Mouse (Mus musculus): ENCODE measurements around the gene Sucla2.

The Sucla2 gene

DNA sequence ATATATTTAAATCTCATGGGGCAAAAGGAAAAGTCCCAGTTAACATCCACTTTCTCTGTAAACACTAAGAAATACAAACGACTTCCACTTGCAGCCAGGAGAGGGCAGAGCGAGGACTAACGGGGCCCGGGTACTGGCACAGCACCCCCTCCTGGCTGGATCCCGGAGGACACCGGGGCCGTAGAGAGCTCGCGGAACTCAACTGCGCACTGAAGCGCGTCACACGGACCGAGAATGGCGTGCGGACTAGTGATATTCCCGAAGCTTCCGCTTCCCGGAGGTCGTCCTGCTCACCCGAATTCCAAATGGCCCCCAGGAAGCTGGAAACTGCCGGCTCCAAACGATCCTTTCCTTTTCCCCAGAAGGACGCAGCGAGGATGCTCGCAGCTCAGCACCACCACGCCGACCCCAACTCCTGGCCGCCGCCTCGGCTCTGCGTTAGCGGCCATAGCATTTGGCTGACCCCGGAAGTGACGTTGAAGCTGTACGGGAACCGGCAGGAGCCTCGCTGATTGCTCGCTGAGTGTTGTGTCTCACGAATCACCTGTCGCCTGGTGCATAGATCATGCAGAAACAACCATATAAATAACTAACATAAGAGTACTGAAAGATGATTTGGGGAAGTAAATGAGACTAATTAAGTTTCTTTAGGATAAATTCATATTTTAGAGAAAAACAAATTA lies at the start of gene Sucla2:
Gene Sucla2 (plus strand): TSS at position 554 of the 683 bp plus-strand sequence.
- peak; percentile 83 for DNase-seq (ENCODE audit: low read depth, low spot score)

DNA sequence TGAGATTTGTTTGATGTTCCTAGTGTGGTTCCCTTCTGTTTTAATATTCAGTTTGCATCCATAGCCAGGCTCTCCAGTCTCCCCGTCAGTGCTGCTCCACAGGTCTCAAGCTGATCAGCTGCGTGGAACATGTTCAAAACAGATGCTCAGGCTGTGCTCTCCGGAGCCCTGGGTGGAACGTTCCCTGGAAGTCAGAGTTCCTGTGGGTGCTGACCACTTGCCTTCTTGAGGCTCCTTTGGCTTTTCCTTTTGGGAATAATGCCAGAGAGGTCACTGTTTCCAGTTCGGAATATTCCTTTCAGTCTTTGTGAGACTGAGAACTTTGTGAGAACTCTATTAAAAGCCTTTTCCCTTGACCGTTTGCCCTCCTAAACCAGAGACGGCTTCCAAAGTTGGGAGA lies 49.6 kb upstream of the Sucla2 start:
- no peak for DNase-seq (ENCODE audit: low read depth, low spot score)

DNA sequence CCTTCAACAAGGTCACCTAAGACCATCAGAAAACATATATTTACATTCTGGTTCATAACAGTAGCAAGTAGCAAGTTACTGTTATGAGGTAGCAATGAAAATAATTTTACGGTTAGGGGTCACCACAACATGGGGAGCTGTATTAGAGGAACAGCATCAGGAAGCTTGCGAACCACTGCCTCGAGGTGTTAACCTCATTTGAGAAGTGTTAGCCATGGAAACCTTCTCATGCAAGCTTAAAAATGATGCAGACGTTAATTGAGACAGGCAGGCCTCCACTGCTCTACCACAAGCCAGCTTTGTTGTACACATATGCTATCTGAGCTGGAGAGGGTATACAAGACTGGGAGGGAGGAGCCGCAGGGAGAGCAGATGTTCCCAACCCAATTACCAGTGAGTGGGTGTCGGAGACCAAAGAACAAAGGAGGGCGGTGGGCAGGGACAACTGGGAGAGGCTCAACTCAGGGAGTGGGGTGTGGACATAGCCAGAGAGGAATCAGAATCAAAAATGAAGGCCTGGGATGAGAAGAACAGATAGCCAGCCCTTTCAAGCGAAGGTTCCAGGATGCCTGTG lies 48.7 kb upstream of the Sucla2 start:
- peak; percentile 24 for DNase-seq (ENCODE audit: low read depth, low spot score)

DNA sequence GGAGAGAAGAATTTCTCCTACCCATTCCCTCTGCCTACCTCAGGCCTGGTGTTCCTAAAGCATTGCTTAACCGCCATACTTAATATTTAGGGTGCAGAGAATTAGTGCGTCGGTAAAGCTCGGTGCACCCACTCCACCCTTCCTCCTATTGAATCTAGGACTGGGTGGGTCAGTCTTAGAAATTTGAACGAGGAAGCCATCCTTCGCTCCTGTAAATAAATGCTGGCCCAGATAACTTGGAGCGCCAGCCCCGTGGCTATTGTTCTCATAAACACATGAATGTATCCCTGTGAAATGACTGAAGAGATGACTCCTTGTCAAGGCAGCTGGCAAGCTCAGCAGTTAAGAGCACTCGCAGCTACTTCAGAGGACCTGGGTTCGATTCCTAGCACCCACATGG lies 48.0 kb upstream of the Sucla2 start:
- no peak for DNase-seq (ENCODE audit: low read depth, low spot score)

DNA sequence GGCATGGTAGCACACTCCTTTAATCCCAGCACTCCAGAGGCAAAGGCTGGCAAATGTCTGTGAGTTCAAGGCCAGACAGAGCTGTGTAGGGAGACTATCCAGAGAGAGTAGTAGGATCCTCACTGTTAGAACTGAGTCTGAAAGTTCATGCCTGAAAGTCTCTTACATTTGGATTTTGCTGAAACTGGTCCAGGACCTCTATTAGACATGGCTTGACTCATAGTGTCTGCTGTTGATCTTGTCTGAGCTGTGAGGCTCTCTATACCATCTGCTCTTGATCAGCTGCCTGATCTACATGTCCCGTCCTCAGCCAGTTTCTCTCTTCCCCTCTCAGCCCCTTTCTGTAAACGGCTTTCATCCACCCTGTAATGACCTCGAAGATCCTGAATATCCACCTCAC lies 46.8 kb upstream of the Sucla2 start:
- DNase-seq (ENCODE audit: low read depth, low spot score): no peak

DNA sequence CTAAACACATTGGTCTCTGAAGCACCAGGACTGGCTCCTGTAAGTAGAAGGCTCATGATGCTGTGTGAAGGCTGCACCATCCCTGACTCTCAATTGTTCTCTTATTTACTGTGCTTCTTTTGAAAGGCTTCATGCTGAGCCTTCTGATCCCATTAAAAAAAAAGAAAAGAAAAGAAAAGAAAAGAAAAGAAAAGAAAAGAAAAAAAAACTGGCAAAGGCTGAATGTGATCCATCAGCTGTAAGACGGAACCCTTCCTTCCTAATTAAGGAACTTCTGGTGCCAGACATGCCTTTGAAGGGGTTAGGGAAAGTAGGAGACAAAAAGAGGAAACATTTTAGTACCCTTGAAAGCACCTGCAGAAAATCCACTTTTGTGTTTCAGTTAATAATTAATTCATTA lies 45.3 kb upstream of the Sucla2 start:
- DNase-seq (ENCODE audit: low read depth, low spot score): no peak

DNA sequence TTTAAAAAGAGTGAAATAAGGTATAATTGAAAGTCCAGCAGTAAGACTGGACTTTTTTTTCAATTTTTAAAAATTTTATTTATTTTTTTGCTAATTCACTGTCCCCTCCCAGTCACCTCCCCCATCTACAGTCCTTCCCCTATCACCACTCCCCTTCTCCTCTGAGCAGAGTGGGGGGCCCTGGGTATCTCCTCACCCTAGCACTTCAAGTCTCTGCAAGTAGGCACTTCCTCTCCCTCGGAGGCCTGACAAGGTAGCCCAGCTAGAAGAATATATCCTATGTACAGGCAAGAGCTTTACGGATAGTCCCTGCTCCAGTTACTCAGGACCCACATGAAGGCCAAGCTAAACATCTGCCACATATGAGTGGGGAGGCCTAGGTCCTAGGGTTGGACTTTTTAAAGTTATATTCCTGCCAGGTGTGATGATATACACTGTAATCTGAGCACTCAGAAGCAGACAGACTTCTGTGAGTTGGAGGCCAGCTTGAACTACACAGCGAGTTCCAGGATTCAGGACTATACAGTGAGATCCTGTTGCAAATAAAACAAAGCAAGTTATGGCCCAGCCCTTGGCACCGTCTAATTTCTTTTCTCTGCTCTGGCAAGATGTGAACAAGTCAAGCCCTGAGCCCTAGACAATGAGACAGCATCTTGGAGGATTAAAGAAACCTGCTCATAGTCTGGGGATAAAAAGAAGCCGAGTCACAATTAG lies 41.4 kb upstream of the Sucla2 start:
- DNase-seq (ENCODE audit: low read depth, low spot score): no peak

DNA sequence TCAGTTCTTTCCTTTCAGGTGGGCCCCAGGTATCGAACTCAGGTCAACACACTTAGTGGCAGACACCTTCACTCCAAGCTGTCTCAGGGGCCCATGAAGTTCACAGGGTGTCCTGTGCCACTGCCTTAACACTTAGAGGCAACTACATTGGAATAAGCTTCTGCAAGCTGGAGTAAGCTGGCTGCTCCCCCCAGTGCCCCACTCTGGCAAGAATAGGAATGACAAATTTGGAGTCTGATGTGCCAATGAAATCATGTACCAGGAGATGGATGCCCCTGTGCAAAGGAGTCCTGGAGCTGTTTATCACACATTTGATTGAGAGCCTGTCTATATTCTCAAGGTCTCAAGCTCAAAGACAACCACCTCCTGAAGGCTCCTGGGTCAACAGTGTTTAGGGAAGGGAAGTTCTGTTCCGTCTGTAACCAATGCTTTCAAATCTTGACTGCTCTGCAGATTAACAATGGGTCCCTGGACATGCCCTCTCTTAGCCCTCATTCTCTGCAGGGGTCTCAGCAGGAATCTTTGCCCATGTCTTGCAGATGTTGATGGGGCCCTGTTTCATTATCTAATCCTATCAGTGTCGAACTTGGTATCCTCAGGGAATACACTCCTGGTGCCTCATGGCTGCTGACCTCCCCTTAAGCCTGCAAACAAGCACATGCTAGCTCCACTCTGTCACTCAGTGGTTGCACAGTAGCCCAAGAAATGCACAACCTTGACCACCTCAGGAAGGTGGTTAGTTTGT lies 40.6 kb upstream of the Sucla2 start:
- no peak for DNase-seq (ENCODE audit: low read depth, low spot score)

DNA sequence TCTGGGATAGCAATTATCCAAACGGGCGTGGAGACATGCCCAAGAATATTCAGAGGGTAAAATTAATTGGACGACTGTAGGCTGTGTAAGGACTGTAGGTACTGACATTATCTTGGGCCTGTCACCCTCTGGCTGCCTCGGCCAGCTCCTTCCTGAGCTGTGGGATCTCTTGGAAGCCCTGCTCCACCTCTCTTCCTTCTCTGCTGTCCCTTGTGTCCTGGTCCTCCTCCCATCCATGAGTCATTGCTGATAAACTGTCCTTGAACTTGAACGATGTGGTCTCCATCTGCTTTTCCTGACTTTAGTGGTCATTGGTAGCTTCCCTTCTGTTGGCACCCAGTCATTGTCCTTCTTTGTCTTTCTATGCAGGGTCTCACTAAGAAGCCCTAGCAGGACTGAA lies 38.5 kb upstream of the Sucla2 start:
- DNase-seq (ENCODE audit: low read depth, low spot score): no peak

DNA sequence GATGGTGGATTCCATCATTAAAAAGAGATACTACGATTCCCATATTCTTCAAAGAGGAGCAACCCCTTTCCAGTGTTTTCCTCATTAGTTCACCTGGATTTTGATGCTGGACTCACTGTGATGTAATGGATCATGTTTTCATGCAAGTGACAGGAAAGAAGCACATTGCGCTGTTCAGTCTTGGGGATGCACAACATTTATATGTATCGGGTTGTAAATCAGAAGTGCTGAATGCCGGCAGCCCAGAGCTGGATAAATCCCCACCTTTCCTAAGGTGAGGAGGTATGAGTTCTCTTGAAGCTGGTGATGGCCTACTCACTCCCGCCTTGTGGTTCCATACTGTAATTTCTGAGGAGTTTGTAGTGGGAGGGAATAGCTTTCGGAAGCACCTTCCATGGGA lies 31.8 kb upstream of the Sucla2 start:
- no peak for DNase-seq (ENCODE audit: low read depth, low spot score)

DNA sequence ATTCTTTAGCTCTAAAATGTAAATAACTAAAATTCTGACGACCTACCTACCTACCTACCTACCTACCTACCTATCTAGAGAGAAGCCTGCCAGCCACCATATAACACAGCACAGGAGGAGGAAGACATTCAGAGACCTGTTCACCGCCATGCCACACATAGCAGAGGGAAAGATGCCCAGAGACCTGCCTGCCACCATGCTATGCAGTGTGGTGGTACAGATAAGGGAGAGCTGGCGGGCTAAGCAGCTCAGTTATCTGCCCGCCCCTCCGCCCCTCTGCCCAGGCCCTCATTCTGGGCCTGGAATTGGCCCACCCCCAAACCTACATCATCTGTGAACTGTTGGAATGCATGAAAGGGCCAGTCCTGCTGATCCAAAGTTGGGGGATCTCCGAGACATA lies 31.0 kb upstream of the Sucla2 start:
- no peak for DNase-seq (ENCODE audit: low read depth, low spot score)

DNA sequence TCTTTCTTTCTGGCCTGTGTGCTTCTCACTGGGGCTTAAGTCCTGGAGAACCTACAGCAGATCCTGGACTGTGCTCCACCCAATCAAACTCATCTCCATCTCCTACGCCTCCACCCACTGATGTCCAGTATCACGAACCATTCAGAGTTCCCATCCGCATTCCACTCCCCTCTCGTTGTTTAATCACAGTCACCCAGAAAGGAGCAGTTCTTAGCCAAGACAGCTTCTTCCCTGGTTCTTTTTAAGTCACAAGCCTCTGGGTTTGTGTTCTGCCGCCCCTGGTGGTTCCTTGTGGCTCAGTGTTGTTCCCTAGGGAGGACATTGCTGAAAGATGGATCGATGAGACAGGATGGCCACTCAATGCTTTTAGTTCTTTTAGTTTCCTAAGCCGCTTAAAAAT lies 29.4 kb upstream of the Sucla2 start:
- no peak for DNase-seq (ENCODE audit: low read depth, low spot score)

DNA sequence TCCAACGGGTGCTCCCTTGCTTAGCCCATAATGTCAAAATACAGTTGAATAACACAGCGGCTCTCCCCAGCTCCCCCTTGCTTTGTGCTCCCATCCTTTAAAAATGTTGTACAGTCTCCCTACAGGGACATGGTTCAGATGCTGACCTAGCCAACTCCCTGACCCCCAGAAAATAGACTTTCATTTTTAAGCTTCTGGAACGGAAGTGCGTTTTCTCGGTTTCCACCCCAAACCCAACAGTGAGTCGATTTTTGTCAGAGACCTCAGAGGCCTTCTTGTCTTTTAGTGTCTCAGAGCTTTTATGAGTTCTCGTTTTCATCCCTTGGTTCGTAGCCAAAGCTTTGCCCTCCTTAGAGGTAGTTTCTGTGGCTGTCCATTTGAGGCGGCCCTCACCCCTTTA lies 23.8 kb upstream of the Sucla2 start:
- DNase-seq (ENCODE audit: low read depth, low spot score): no peak

DNA sequence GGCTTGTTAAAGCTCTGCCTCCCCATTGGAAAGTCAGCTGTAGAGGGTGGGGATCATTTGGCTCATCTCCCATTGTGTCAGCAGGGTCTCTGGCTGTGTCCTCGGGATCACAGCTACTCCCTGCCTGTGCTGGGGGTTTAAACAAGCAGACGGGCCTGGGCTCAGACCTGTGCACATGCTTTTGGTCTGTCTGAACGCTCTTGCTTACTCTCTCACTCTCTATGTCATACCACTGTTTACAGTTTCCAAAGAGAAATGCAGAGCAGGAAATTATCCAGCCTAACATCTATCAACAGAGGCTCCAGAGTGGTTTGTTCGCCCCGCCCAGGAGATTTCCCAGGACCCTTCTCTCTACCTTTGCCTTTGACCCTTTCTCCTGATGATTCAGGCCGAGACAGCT lies 23.4 kb upstream of the Sucla2 start:
- no peak for DNase-seq (ENCODE audit: low read depth, low spot score)

DNA sequence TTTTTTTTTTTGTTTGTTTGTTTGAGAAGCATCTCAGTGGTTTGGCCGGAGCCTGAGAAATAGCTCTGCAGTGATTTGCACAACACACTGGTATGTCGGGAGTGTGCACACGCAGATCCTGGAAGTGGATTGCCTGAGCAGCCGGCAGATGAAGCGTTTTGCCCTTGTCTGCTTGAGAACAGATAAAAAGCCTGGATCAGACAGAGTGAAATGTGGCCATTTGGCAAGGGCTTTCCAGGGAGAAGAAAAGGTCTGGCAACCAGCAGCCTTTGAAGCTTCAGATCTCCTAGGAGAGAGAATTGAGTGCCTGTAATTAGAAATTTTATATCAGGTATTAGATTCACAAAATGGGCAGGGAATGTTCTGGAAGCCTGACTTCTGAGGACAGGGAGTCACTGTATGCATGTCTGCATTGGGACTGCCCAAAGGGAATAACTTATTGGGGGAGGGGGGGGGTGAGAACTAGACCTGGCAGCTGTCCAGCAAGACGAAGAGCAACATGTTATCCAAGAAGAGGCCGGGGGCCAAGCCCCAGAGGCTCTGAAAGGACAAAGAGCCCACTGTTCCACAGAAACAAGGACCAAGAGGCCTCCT lies 22.4 kb upstream of the Sucla2 start:
- no peak for DNase-seq (ENCODE audit: low read depth, low spot score)

DNA sequence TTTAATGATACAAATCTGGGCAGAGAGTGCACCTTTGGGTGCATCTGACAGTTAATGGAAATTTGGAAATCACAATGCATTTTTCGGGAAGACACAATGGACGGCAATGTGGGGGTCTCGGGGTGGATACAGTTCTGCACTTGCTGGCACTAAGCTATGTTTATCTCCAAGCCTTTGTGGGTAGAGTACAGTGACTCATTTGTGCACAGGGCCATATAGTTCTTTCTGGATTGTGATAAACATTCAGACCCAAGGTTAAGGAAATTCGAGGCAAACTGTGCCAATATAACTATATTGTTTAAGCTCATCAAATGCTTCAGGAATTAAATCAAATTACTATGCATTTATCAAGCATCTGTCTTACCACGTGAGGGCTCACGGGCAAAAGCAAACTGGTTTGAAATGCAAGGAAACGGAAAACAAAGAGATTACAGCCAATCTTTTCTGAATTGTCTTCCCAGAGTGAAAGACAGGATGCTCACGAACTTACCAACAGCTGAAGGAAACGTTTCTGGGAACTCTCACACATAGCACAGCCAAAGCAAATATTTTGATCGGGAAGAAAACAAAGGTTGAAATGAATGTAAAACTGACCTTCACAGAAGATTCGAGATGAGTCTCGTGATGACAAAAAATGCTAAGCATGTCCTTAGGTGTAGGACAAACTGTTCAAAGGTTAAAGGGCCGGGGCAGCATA lies 21.7 kb upstream of the Sucla2 start:
- no peak for DNase-seq (ENCODE audit: low read depth, low spot score)

DNA sequence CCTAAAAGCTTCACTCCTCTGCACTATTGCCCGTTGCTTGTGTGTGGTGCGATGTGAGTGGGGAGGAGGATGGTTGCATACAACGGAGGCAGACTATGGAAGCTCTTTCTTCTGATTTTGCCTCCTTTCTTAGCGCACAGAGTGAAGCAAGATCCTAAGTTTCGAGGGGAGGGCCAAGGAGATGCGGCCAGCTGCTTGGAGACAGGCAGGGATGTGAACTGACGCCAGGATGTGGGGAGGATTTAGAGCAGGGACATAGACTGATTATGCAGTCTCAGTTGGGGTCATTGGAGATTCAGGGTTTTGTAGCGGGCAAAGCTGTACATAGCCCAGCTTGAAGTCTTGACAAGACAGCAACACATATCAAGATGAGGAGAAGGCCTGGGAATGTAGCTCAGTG lies 18.8 kb upstream of the Sucla2 start:
- no peak for DNase-seq (ENCODE audit: low read depth, low spot score)

DNA sequence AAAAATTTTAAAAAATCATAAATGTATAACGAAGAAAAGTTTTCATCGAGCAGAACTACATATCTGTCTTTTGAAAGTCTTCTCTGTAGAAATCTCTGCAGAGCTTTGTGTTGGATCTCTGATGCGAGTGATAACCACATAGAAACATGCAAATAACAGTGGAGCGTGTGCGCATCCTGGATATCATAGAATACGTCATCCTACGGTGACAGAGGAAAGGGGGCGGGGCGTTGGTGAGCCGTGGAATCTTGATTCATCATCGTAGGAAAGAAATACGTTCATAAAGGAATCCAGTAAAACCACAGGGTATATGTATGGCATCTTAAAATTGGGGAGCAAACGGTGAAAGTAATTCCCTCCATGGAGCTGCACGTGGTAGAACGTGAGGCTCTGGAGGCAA lies 17.9 kb upstream of the Sucla2 start:
- DNase-seq (ENCODE audit: low read depth, low spot score): no peak

DNA sequence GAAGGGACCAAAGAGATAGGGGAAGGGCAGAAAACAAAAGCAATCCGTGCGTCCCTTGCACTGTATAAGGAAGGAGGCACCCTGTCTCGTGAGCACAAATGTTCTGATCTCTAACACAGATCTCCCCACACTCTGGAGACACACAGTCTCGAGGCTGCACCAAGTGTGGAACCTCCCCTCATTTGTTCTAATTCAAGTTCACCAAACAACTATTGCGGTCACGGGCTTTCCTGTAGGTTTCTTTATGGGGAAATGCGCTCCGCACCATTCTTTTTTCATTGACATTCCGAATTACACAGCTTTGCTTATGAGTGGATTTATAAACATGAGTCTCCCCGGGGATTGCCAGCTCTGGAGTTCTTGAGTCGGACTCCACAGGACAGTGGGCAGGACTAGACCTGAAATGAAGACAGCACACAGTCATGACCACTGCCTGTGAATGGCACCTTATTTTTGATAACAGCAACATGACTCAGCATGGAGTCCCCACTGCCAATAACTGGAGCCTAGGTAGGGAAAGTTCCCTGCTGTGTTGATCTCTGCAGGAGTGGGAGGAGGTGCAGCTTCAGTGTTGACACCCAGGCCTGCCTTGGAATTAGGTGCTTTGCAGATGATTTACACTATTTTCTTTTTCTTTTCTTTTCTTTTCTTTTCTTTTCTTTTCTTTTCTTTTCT lies 17.3 kb upstream of the Sucla2 start:
- DNase-seq (ENCODE audit: low read depth, low spot score): no peak

DNA sequence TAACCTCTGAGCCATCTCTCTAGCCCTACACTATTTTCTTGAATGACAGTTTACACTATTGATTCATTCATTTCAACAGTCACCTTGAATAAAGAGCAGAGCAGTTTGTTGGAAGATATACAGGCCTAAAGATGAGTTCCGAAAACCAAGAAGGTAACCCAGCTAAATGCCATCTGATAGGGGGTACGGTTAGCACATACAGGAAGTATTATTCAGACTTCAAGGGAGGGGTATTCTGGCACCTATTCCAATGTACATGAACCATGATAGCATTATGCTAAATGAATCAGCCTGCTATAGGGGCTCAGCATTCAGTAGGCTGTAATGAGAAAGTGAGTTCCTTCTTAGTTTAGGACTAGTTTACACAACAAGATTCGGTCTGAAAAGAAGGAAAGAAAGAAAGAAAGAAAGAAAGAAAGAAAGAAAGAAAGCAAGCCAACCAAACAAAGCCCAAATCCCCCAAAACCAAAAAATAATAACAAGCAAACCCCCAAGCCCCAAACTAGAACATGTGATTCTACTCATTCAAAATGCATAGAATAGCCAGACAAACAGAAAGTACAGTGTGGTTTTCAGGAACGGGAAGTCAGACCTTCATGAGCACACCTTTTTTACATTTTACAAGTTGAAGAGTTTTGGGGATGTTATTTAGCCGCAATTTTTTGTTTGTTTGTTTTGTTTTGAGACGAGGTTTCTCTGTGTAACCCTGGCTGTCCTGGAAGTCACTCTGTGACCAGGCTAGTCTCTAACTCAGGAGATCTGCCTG lies 16.3 kb upstream of the Sucla2 start:
- DNase-seq (ENCODE audit: low read depth, low spot score): no peak
